Mouse (Mus musculus): ENCODE measurements around the gene Arid1a. TPM values are rescaled to one million over a fixed set of nuclear protein-coding genes. Genes with fewer than 3 reads are reported as not detected.

Gene Arid1a
- polyA plus RNA-seq, 1 experiment from 2014 or later = 36.5 TPM

DNA sequence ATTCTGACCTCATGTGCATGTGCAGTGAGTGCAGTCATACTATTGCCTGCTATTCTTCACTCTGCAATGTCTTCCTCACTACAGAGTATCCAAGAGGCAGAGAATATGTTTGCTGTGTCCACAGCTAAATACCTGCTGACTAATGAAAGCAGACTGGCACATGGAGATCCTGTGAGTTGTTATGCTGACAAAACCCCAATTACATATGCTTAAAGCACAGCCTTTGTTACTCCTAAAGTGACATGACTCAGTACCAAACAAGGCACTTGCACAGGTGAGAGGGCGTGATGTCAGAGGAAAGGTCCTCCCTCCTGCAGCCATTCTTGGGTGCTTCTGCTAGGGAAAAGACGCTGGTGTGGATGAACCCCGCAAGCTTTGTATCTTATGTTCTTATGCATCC is 21.3 kb downstream of the Arid1a start:
- no peak for DNase-seq (ENCODE audit: low spot score)

DNA sequence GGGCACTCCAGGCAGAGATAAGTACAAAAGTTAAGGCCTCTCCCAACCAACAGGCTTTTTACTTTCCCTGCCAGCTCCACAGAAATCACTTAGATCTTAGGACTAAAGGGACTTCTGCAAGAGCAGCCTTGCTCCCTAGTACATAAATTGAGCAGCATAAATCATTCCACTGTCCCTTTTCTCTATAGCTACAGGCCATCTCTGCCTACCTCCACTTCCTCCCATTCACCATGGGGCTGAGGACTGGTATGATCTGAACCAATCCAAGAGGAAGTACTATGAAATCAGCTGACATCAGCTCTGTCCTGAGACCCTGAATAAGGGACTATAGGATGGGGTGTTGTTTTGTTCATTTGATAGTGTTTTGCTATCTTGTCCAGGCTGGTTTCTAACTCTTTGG is 26.4 kb downstream of the Arid1a start:
- DNase-seq (ENCODE audit: low spot score) = no peak

DNA sequence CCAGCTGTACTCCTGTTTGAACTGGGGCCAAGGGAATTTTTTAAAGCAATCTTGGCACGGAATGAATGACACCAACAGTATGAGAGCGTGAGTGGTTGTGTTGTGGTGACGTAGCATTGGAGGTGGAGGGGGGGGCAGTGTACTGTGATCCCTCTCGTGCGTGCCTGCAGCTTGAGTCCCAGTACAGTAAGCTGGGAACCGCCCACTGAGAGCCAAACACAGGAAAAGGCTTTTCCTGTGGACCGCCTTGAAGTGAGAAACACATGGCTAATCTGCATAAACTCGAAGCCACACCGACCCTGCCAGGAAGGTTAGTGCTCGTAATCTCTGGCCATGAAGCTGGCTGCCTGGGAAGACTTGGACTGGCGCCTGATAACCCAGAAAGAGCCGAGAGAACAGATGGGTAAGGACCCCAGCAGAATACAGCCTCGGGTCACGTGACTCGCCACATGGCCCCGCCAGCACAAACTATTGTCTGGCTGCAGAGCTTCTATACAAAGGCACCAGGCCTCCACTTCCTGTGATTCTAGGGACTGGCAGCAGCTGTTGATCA is 27.0 kb downstream of the Arid1a start:
- peak; percentile 78 for DNase-seq (ENCODE audit: low spot score)

DNA sequence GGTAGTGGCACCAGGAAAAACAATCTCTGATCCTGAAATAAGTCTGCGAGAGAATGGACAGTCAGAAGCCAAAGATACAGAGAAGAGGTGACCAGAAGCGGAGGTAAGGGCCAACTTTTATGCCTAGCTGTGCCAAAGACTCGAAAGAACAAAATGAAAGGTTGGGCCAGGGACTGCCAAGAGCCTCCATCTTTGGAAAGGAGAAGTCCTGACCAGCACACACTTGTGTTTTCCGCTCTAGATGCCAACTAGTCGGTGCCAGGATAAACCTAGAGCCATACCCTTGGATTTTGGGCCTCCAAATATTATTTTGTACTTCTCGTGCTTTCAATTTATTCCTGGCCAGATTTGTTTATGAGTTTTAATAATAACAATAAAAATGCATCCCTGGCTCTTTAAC is 27.6 kb downstream of the Arid1a start:
- DNase-seq (ENCODE audit: low spot score) = no peak

DNA sequence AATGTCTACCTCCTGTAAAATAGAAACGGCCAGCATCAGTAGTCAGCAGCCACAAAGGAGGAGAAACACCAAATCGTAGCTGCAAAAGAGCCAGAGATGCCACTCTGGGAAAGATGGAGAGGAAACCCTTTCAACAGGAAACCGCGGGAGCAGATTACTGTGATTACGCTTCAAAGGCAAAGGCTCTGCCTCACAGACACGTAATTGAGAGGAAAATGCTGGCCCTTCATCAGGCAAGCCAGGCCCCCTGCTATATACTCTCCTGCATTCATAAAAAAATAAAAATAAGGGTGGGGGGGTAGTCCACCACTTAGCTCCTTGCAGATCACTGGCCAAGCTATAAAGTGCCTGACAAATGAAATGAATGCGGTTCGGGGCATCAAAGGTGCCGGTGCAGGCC is 28.3 kb downstream of the Arid1a start:
- DNase-seq (ENCODE audit: low spot score) = no peak

DNA sequence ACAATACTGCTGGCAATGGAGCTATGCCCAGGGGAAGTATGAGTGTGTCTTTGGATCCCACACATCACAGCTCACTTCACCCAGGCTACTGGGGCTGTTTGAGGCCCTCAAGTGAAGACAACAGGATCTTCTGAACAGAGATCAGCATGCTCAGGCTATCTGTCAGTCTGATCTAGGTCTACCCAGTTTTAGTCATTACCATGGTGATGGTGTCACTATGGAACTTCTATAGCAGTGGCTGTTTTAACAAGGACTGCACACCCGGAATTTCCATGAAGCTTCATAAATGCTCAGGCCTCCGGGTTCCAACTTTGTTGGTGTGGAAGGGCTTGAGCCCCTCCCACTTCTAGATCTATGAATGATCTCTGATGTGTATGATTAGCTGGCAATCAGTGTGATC is 30.9 kb downstream of the Arid1a start:
- DNase-seq (ENCODE audit: low spot score) = no peak

DNA sequence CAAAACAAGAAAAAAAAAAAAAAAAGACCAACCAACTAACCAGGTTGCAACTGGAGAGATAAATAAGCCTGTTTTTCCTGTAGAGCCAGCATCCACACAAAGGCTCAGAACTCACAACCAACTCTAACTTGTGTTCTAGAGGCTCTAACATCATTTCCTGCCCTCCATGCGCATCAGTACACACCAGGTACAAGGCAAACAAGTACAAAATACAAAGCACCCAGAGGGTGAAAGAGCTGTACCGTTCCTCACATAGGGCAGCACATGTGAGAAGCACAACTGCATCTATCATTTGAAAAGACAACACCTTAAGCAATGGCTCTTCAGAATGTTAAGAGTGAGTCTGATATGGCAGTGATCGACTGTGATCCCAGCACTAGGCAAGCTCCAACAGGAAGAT is 36.8 kb downstream of the Arid1a start:
- DNase-seq (ENCODE audit: low spot score) = no peak

DNA sequence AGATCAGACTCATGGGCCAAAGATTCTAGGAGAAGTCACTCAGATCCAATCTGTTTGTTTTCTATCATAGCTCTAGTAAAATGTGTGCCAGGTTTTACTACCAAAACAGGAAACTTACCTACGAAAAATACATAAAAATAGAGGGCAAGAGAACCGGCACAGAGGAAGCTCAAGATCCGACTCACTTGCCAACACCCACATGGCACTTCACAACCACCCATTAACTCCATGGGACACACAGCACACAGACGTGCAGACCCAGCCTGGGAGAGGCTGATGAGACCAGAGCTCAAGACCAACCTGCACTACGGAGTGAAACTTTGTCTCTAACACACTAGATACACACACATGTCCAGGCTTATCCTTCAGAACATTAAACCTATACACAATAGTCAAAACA is 43.8 kb downstream of the Arid1a start:
- DNase-seq (ENCODE audit: low spot score) = no peak

DNA sequence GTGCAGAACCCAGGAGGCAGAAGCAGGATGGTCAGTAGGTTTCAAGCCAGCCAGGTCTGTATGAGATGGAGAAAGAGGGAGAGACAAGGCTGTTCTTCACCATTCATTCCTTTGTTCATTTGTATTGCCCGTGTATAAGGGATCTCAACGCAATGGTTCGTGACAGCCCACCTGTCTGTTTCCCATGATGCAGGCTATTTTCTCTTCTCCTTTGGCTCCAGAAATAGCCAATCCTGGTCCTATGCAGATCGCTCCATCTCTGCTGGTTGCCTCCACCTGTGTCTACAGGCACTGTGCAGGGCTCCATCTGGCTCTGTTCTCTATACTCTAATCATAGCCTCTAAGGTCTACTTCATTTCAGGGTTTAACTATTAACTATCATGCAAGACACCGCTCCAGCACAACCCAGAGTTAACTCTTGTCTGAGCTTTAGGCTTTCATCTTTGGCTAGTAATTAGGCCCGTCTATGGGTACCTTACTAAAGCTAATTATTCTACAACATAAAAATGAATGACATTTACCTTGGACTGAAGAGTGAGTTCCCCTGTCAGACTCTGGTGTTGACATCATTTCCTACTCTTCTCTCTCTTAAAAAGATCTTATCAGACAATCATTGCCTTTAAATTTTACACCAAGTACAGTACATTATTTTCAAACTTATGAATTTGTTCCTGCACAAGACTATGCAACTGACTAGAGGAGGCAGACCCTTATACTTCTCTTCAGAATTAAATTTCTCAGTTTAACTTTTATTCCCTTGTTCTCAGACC is 45.1 kb downstream of the Arid1a start:
- no peak for DNase-seq (ENCODE audit: low spot score)

DNA sequence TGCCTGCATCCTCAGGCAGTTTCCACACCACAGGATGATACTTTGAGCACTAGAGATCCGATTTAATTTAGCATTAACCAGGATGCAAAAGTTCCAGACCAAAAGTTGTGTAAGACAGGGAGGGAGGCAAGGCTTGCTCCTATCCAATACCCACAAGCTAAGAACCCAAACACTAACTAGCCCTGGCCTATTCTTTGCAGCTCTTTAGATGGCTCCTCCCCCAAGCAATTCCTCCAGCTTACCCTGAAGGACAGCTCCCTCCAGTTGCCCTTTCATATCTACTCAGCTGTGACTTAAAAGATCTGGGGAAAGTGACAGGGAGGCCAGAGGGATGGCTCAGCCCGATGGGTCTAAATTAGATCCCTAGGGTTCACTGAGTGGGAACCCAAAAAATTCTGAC is 47.2 kb downstream of the Arid1a start:
- DNase-seq (ENCODE audit: low spot score) = no peak

DNA sequence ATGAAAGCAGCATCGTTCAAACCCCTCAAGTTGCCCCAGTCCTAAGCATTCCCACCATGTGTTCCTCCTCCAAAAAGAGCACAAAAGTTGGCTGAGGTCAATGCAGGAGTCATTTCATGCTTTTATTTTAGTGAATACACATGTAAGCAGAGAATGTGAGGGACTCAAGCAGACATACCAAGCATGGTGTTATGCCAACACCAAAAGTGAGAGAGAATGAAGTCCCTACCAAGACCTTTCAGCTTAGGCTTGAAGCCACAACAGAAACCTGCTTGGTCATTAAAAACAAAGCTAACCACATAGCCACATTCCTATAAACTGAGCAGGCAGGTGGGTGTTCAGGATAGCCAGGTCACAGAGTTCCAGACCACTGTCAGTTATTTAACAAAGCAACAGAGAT is 49.1 kb downstream of the Arid1a start:
- peak; percentile 12 for DNase-seq (ENCODE audit: low spot score)

DNA sequence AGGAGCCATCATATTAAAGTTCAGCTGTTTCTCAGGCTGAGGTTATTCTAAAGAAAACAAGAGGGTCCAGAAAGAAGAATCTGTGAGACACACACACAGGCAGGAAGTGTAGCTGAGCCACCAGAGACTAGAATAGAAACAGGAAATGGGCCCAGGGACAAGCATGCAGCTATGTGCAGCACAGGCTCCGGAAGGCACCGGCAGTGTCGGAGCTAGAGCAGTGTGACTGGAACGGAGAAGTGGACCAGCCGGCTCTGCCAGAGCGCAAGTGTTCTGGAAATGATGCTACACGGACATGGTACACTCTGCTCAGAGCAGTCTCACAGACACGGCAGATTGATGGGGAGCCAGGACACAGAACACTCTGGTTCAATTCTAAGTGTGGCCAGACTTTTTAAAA is 49.6 kb downstream of the Arid1a start:
- DNase-seq (ENCODE audit: low spot score) = peak; percentile 87

DNA sequence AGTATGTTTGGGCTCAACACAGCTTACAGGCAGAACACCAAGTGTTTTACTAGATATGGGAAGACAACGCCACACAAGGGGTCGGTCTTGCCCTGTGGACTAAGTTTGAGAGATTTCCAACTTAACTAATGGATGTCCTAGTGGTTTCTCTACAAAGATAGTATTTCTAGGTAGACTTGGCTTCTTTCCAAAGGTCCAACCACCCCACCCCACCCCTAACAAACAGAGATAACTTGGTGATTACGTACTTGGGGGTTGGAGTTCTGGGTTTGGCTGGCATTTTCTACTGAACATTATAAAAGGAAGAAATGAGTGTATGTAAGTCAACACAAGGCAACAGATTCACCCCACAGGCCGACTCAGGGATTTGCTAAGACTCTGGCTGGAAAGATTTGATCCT is 51.5 kb downstream of the Arid1a start:
- DNase-seq (ENCODE audit: low spot score) = no peak

DNA sequence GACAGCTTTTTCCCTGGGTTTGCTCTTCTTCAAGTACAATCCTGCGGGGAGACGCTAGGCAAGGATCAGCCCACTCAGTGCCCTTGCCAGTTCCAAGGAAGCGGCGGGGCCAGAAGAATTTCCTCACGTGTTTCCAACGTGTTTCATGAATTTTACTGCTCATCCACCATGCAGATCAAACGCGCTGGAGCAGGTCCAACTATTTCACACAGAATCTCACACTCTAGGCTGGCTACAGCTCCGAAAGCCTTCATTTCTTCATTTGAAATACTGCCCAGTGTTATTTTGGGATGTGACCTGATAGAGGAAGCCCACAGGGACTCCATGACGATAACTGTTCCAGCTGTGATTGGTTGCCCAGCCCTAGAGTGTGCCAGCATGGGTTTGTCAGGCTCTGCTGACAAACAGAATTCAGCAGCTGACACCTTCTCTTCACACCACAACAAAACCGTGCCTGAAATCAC is 55.6 kb downstream of the Arid1a start:
- DNase-seq (ENCODE audit: low spot score) = no peak

DNA sequence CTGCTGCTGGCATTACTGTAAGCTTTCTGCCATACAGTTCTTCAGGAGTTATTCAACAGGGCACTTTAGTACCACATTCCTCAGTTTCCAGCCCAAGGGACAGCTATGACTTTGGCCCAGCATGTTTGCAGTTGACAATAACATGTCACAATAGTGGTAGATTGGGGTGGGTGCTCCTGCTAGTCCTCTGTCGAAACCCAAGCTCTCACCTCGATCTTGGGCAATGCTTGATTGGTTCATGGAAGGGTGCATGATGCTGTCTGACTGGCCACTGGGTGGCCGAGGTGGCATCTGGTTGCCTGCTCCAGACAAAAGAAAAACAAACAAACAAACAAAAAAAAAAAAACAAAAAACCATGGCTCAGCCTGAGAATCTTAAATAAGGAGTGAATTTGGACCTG is 61.2 kb downstream of the Arid1a start:
- no peak for DNase-seq (ENCODE audit: low spot score)

DNA sequence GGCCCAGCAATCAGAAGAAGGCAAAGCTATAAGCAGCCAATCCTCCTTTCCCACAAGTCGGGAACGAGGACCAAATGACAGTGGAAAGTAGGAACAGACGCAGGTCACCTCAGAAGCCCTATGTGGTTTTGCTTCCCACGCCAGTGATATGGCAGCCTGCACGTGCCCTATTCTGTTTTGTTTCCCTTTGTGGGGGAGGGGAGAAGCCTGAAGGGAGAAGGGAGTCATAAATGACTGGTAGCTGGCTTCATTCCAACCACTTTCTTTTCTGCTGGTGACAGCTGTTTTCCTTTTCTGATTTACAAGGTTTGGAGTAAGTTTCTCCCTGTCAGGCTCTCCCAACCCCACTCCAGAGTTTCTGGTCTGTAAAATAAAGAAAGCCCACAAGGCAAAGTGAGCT is 66.3 kb downstream of the Arid1a start:
- DNase-seq (ENCODE audit: low spot score) = no peak

DNA sequence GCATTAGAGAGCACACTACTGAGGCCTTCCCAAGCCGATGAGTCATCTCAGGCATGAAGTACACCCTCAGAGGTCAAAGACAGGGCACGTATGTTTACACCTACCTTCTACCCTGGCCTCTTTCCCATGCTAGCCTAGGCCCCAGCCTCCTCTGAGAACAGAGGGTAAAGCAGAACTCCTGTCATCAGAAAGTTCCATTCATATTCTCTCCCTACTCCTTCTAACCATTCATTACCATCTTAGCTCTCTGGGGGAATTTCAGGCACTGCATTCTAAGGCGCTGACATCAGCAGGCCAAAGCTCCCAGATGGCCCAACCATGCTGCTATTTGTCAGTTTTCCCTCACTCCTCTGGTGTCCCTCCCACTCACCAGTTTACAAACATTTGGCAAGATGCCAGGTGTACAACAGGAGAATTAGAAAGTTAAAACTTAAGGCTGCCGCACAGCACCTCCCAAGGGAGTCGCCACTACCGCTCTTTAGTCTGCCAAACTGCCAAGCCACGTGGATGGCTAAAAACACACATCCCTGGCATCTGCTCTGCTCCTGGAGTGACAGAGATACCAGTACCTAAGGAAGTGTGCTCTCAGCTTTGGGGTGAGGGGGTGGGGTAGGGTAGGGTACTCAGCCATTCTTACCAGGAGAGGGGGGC is 68.0 kb downstream of the Arid1a start:
- DNase-seq (ENCODE audit: low spot score) = no peak

DNA sequence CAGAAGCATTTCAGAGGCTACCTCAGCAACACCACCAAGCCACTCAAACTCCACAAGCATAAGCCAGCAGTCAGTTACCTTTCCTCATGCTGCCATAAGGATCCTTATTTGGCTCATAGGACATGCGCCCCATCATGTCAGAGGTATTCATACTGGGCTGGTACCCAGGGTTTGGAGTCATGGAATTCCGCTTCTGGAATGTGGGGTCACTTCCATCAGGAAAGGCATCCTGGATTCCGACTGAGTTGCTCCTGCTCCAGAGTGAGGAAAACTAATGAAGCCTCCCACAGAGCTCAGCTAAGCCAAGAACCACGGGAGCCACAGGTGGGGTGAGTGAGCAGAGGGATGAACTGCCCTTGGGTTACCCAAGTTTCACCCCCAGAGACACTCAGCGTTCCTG is 69.4 kb downstream of the Arid1a start:
- DNase-seq (ENCODE audit: low spot score) = no peak

DNA sequence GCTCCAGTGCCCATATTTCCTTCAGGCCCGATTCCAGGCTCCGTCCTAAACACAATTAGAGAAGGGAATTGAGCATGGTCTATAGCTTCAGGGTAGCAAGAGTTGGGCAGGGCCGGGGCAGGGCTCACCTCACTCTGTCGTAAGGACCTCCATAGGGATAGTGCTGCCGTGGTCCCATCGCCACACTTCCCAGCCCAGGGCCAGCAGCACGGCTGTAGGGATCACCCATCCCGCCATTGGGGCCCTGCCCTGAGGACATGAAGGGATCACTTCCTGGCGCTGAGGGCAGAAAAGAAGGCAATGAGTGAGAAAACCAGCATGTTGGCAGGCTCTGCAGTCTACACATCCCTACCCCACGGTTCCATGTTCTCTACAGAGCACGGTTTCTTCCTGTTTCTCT is 70.1 kb downstream of the Arid1a start:
- no peak for DNase-seq (ENCODE audit: low spot score)

DNA sequence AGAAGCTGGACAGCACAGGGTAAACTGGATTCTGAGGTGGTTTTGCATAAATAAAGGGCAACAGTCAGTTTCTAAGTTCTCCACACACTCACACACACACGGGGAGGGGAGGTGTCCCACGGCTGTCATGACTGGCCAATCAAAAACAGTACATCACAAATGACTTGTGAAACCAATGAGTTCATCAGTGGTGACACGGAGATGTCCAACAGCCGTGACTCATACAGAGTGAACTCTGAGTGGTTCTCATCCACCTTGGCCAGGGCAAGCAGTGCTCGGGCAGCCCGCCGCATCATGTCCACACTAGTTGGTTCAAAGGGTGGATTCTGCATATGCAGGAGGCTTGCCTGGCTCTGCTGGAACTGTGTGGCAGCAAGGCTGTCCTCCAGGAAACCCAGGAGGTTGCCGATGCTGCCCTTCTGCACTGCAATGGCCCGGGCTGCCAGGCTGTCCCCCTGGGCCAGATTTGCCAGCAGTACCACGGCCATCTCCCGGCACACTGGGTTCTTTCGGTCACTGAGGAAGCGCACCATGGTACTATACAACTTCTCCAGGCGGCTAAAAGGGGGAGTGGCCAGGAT is 76.3 kb downstream of the Arid1a start:
- DNase-seq (ENCODE audit: low spot score) = no peak

DNA sequence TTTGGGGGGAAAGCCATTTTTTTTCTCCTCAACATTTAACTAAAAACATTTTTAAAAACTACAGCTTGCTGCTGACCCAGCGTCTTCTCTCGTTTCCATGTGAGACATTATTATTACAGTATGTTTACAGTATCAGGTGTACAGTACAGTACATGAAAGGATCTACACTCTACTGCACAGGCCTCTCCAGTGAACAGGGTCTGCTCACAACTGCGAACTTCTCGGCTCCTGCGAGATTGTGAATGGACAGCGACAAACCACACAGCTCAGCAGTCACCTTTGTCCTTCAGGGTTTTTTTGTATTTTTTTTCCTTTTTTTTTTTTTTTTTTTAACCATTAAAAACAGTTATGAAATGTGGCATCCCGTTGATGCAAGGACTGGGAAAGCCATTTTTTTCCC is 76.9 kb downstream of the Arid1a start:
- DNase-seq (ENCODE audit: low spot score) = no peak

DNA sequence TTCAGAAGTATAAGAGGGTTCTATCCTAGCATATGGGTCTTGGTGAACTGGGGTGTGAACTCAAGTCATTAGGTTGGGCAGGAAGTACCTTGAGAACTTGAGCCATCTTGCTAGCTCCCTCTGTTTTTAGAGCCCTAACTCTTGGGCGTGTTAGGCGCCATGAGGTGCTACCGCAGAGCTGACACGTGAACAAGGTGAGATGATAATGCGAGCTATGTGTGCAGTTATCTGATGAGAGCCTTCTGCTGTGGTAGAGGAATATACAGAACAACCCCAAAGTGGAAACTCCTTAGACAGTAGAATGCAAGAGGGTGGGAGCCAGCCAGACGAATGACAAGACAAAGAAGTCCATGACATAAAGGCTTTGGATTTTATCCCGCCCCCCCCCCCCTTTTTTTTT is 79.3 kb downstream of the Arid1a start:
- peak; percentile 23 for DNase-seq (ENCODE audit: low spot score)

DNA sequence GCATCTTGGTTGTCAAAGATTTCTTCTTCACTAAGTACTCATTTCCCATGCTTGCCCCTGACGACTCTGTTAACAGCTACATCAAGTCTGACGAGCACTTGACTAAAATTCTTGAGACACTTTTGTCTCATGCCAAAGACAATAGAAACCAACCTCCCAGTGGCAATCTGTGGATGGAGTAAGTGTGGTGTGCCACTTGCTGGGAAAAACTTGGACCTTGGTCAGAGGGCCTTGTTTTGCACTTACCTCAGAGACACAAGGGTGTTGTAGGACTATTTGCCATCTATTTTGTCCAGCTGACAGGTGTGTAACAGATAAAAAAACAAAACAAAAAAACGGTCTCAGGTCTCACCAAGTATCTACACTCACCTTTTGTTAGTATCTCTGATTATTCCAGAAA is 80.4 kb downstream of the Arid1a start:
- no peak for DNase-seq (ENCODE audit: low spot score)

Data from thymus, postnatal 0 days (tissue).